Mouse (Mus musculus) forebrain, embryonic 16.5 days (tissue): ENCODE data around the gene Lce1b. TPM values are rescaled to one million over a fixed set of nuclear protein-coding genes. Genes with fewer than 3 reads are reported as not detected.
"Not testable (repeated sequence)": the region's sequence is repeated elsewhere in the genome, so short reads cannot be mapped to it uniquely, and the experiment has no call there.

Experiments
- ATAC-seq: fragments of 200-750 bp; cut with Nextera tagmentation; 2 replicates; pipeline ENCODE4 v1.8.0; 2017; ENCODE audit warnings: mild to moderate bottlenecking, moderate library complexity
- H3K27ac ChIP-seq: fragments of 300-500 bp; sonication (generic); 2 replicates; pipeline ENCODE4 v1.5.1; 2014; ENCODE audit warnings: low read length, control low read depth
- H3K27me3 ChIP-seq: fragments of 300-500 bp; sonication (generic); replicated peaks from 2 replicates; pipeline ENCODE4 v1.6.1; 2014; ENCODE audit warnings: low read length; ENCODE audit not compliant: control insufficient read depth, insufficient read depth
- H3K36me3 ChIP-seq: fragments of 300-500 bp; sonication (generic); 2 replicates; pipeline ENCODE4 v1.6.1; 2014; ENCODE audit not compliant: control insufficient read depth, insufficient read depth
- H3K4me1 ChIP-seq: fragments of 300-500 bp; sonication (generic); replicated peaks from 2 replicates; pipeline ENCODE4 v1.6.1; 2014; ENCODE audit warnings: low read length; ENCODE audit not compliant: control insufficient read depth, insufficient read depth
- H3K4me2 ChIP-seq: fragments of 300-500 bp; sonication (generic); 2 replicates; pipeline ENCODE4 v1.6.1; 2014; ENCODE audit warnings: mild to moderate bottlenecking, low read length, control low read depth
- H3K4me3 ChIP-seq: fragments of 300-500 bp; sonication (generic); replicated peaks from 2 replicates; pipeline ENCODE4 v1.5.1; 2014; ENCODE audit warnings: mild to moderate bottlenecking, low read length, control low read depth
- H3K9ac ChIP-seq: fragments of 300-500 bp; sonication (generic); replicated peaks from 2 replicates; pipeline ENCODE4 v1.6.1; 2014; ENCODE audit warnings: low read depth, low read length, control low read depth
- H3K9me3 ChIP-seq: fragments of 300-500 bp; sonication (generic); 2 replicates; pipeline ENCODE4 v1.6.1; 2016; ENCODE audit warnings: low read length; ENCODE audit not compliant: control insufficient read depth
- WGBS: fragments of 180-500 bp; shearing (Covaris S2); extraction: QIAGEN DNeasy Blood & Tissue Kit; methylation state at CpG from one replicate; pipeline ENCODE4 v1.1.7; 2014; 5-methylcytosine and 5-hydroxymethylcytosine counted together
- polyA plus RNA-seq: library from polyadenylated mRNA; unstranded; fragments of >200 nt; fragmentation: Nextera tagmentation; extraction: Ambion mirVana; gene quantifications from 2 replicates; pipeline ENCODE4 v1.2.1, GENCODE M21; 2015

The Lce1b gene
- polyA plus RNA-seq = not detected in 2 replicates

DNA sequence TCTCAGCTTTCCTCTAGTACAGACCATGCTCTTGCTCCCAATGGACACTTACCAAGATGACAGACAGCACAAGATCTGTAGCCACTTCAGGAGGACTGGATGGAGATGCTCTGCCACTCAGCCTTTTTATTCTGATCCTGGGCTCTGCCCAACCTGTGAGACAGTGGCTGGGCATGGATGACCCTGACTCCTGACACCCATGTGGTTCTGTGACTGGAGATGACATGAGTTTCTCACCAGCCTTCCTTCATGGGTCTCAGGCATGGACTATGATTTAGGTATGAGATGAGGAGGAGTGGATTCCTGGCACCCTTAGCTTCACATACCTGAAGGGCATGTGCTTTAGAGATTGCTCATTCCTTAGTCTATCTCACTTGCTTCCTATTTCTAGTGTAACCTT is at the start of gene Lce1b:
Lce1b (minus strand) TSS at position 101 of the 400 bp plus-strand sequence.
- H3K9ac ChIP-seq = no peak within 1 kb of the TSS
- no peaks in the 10 kb centered on the region for H3K4me1 ChIP-seq
- H3K27ac ChIP-seq = no peak within 1 kb of the TSS
- no peaks in the 10 kb centered on the region for H3K27me3 ChIP-seq
- no peaks in the 10 kb centered on the region for H3K9me3 ChIP-seq
- H3K4me2 ChIP-seq = no peak within 1 kb of the TSS
- ATAC-seq = no peak
- H3K36me3 ChIP-seq = no peaks in the 10 kb centered on the region
- no peak within 1 kb of the TSS for H3K4me3 ChIP-seq

DNA sequence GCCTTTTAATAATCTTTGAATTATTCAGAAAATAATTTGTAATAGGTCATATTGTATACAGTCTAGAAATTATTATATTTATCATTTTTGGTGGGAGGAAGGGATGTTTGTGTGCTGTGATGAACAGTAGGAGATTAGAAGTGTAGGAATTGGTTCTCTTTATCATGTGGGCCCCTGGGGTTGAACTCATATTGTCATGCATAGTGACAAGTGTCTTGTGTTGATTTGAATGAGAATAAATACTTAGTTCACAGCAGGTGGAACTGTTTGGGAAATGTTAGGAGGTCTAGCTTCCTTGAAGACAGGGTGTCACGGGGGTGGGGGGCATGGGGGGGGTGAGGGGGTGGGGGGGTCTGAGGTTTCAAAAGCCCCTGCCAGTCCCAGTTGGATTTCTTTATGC is 37.9 kb upstream of the Lce1b start:
- Histone ChIP-seq H3K27ac (no peak overlapping the region), H3K9me3 (no peaks in the 10 kb centered on the region), H3K4me2 (no peak overlapping the region), H3K4me1 (no peaks in the 10 kb centered on the region), H3K36me3 (no peaks in the 10 kb centered on the region), H3K9ac (no peak overlapping the region), H3K4me3 (no peak overlapping the region), H3K27me3 (no peaks in the 10 kb centered on the region)
- ATAC-seq = no peak
- WGBS = 8% methylated on average over 1 of the region's 1 CpGs

DNA sequence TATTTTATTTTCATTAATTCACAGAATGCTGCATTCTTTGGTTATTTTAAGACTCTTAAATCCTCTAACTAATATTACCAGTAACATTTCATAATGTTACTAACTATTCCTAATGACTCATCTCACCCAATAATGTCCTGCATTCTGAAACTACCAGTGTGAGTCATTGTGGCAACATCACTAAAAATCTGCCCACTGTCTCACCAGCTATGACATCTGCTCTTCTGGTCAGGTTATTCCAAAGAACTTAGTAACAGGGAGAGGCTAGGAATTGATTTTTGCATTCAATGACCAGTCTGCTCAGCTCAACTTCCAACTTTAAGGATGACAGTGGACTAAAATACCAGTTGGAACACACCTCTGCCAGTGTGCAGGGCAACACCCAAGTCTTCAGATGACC is 35.0 kb upstream of the Lce1b start:
- H3K36me3 ChIP-seq = no peaks in the 10 kb centered on the region
- no peak overlapping the region for H3K4me3 ChIP-seq
- no peak overlapping the region for H3K27ac ChIP-seq
- no peaks in the 10 kb centered on the region for H3K9me3 ChIP-seq
- no peak for ATAC-seq
- H3K9ac ChIP-seq = no peak overlapping the region
- H3K4me2 ChIP-seq = no peak overlapping the region
- H3K27me3 ChIP-seq = no peaks in the 10 kb centered on the region
- no peaks in the 10 kb centered on the region for H3K4me1 ChIP-seq

DNA sequence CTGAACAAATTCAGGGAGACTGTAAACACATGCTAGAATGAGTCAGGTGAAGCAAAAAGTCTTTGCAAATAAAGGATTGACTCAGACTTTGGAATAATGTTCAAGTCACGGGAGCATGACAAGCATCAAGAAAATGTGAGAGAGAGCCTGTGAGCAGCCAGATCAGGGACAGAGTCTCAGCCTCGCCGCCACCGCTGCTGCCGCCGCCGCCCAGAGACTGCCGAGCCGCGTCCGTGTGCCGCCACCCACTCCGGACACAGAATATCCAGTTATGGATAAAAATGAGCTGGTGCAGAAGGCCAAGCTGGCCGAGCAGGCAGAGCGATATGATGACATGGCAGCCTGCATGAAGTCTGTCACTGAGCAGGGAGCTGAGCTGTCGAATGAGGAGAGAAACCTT is 32.4 kb upstream of the Lce1b start:
- not testable (repeated sequence) for H3K36me3 ChIP-seq, H3K4me2 ChIP-seq, H3K9me3 ChIP-seq, H3K27ac ChIP-seq, ATAC-seq, H3K4me1 ChIP-seq, H3K9ac ChIP-seq, H3K4me3 ChIP-seq, H3K27me3 ChIP-seq
- WGBS = 93% methylated on average over 16 of the region's 16 CpGs

DNA sequence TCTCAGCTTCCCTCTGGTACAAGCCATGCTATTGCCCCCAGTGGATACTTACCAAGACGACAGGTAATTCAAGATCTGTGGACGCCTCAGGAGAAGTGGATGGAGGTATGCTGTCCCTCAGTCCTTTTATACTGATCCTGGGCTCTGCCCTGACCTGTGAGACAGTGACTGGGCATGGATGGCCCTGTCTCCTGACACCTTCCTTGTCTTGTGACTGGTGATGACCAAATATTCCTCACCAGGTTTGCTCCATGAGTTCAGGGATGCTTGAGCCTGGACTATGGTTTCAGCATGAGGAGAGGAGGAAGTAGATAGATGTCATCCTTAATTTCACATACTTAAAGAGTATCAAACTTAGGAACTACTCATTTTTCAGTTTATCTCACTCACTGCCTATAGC is 30.4 kb upstream of the Lce1b start, which contains the start of gene Lce1d:
Lce1d (minus strand) TSS at position 101 of the 400 bp plus-strand sequence.
- Histone ChIP-seq H3K27ac (no peak within 1 kb of the TSS), H3K9me3 (no peaks in the 10 kb centered on the region), H3K4me2 (no peak within 1 kb of the TSS), H3K27me3 (no peaks in the 10 kb centered on the region), H3K4me1 (no peaks in the 10 kb centered on the region), H3K9ac (no peak within 1 kb of the TSS), H3K4me3 (no peak within 1 kb of the TSS), H3K36me3 (no peaks in the 10 kb centered on the region)
- ATAC-seq = no peak
- WGBS = 72% methylated on average over 2 of the region's 2 CpGs

DNA sequence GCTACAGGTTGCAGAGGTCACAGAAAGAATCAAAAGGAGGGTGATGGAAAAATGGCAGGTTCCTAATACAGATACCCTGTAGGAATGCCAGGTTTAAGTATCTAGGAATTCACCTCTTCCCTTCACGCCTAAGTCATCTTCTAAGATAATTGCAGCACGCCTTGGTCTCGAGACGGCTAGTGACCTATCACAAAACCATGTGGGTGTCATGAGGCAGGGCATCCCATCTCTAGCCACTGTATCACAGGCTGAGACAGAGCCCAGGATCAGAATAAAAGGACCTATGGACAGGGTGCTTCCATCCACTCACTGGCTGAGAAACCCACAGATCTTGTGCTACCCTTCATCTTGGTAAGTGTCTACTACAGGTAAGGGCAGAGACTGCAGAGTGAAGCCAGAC is 22.2 kb upstream of the Lce1b start, which contains the start of gene Lce1c:
Lce1c (plus strand) TSS at position 301 of the 400 bp plus-strand sequence.
- WGBS = 94% methylated on average over 4 of the region's 4 CpGs
- Histone ChIP-seq H3K9me3 (no peaks in the 10 kb centered on the region), H3K9ac (no peak within 1 kb of the TSS), H3K27ac (no peak within 1 kb of the TSS), H3K4me1 (no peaks in the 10 kb centered on the region), H3K4me3 (no peak within 1 kb of the TSS), H3K36me3 (no peaks in the 10 kb centered on the region), H3K4me2 (no peak within 1 kb of the TSS), H3K27me3 (no peaks in the 10 kb centered on the region)
- no peak for ATAC-seq

DNA sequence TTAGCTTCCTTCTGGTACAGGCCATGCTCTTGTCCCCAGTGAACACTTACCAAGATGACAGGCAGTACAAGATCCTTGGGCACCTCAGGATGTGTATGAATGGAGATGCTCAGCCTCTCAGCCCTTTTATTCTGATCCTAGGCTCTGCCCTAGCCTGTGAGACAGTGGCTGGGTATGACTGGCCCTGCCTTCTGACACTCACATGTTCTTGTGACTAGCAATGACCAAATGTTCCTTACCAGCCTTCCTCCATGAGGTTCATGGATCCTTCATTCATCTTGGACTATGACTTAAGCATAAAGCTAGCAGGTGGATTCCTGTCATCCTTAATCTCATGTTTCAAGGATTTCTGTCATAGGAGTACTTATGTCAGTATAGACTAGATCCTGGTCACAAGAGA is 13.5 kb upstream of the Lce1b start, which contains the start of gene Lce1a2:
Lce1a2 (minus strand) TSS at position 101 of the 400 bp plus-strand sequence.
- Histone ChIP-seq H3K36me3 (no peaks in the 10 kb centered on the region), H3K4me2 (no peak within 1 kb of the TSS), H3K27ac (no peak within 1 kb of the TSS), H3K9ac (no peak within 1 kb of the TSS), H3K9me3 (no peaks in the 10 kb centered on the region), H3K4me1 (no peaks in the 10 kb centered on the region), H3K4me3 (no peak within 1 kb of the TSS), H3K27me3 (no peaks in the 10 kb centered on the region)
- ATAC-seq = no peak

DNA sequence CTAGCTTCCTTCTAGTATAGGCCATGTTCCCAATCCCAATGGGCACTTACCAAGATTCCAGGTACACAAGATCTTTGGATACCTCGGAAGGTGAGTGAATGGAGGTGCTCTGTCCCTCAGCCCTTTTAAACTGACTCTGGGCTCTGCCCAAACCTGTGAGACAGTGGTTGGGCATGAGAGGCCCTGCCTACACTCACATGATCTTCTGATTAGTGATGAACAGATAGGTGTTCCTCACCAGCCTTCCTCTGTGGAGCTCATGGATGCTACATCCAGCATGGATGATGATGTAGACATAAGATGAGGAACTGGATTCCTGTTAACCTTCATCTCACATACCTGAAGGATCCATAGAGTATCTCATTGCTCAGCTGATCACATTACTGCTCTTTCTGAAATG is 8.5 kb downstream of the Lce1b start, which contains the start of gene Lce1a1:
Lce1a1 (minus strand) TSS at position 101 of the 400 bp plus-strand sequence.
- H3K9ac ChIP-seq = no peak within 1 kb of the TSS
- 92% methylated on average over 1 of the region's 1 CpGs for whole genome bisulfite sequencing
- no peaks in the 10 kb centered on the region for H3K36me3 ChIP-seq
- no peak for ATAC-seq
- no peak within 1 kb of the TSS for H3K4me2 ChIP-seq
- no peaks in the 10 kb centered on the region for H3K4me1 ChIP-seq
- no peak within 1 kb of the TSS for H3K4me3 ChIP-seq
- no peaks in the 10 kb centered on the region for H3K27me3 ChIP-seq
- H3K9me3 ChIP-seq = no peaks in the 10 kb centered on the region
- no peak within 1 kb of the TSS for H3K27ac ChIP-seq

DNA sequence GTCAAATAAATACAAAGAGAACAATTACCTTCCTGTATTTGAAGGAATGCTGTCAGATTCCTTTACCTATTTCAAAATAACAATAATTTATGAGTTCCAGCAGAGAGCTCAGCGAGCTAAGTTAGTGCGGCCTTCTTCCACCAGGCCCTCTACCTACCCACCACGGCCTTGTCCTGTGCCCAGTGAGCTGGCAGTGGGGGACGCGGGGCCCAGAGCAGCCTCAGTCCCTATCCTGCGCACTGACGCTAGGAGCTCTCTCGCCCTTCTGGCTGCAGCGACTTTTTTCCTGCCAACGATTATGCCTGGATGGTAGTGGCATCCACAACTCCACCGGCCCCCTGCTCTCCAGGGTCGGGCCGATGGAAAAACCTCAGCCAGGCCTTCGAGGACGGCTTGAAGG is 16.9 kb downstream of the Lce1b start:
- H3K4me3 ChIP-seq = no peak overlapping the region
- H3K27me3 ChIP-seq = no peaks in the 10 kb centered on the region
- no peak overlapping the region for H3K4me2 ChIP-seq
- 0 out of 2 replicates have a peak, but pooled peaks cover 4% of the 10 kb centered on the region for H3K4me1 ChIP-seq
- no peaks in the 10 kb centered on the region for H3K9me3 ChIP-seq
- H3K9ac ChIP-seq = no peak overlapping the region
- 93% methylated on average over 15 of the region's 15 CpGs for WGBS
- no peak for ATAC-seq
- H3K36me3 ChIP-seq = no peaks in the 10 kb centered on the region
- H3K27ac ChIP-seq = no peak overlapping the region

DNA sequence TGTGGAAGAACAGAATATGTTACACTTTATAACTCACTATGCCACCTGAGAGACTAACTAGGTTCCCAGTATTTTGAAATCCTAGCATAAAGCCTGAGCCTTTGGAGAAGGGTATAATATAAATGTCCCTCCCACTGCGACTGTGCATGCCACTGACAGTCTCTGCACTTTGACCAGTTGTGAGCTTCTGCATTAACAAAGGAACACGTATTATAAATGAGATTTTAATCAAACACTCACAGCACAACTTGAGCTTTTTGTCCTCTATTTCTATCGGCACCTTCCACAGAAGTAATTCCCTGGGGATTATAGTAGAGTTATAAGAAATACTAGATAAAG is 18.1 kb downstream of the Lce1b start:
- Histone ChIP-seq H3K4me3 (no peak overlapping the region), H3K27ac (no peak overlapping the region), H3K27me3 (no peaks in the 10 kb centered on the region), H3K9me3 (no peaks in the 10 kb centered on the region), H3K4me2 (no peak overlapping the region), H3K36me3 (no peaks in the 10 kb centered on the region), H3K9ac (no peak overlapping the region), H3K4me1 (0 out of 2 replicates have a peak, but pooled peaks cover 4% of the 10 kb centered on the region)
- no peak for ATAC-seq
- 37% methylated on average over 3 of the region's 3 CpGs for WGBS
